Mouse (Mus musculus) heart, embryonic 11.5 days (tissue): ENCODE results near the gene Ccser2. TPM values are rescaled to one million over a fixed set of nuclear protein-coding genes. Genes with fewer than 3 reads are reported as not detected.

Experiments
- ATAC-seq: fragments of 200-750 bp; cut with Nextera tagmentation; replicated peaks from 2 replicates; pipeline ENCODE4 v1.8.0; 2017; ENCODE audit warnings: moderate library complexity; ENCODE audit not compliant: insufficient number of reproducible peaks, low FRiP score, low TSS enrichment
- H3K27ac ChIP-seq: fragments of 300-500 bp; sonication (generic); 2 replicates; pipeline ENCODE4 v1.5.1; 2014; ENCODE audit warnings: mild to moderate bottlenecking, low read depth, low read length
- H3K27me3 ChIP-seq: fragments of 300-500 bp; sonication (generic); 2 replicates; pipeline ENCODE4 v1.6.1; 2014; ENCODE audit warnings: mild to moderate bottlenecking, low read length, mixed read lengths; ENCODE audit not compliant: control insufficient read depth, insufficient read depth
- H3K36me3 ChIP-seq: fragments of 300-500 bp; sonication (generic); 2 replicates; pipeline ENCODE4 v1.6.1; 2014; ENCODE audit warnings: mild to moderate bottlenecking, low read length, moderate library complexity, mixed read lengths; ENCODE audit not compliant: control insufficient read depth, insufficient read depth
- H3K4me1 ChIP-seq: fragments of 300-500 bp; sonication (generic); 2 replicates; pipeline ENCODE4 v1.6.1; 2014; ENCODE audit warnings: low read length; ENCODE audit not compliant: control insufficient read depth, insufficient read depth
- H3K4me2 ChIP-seq: fragments of 300-500 bp; sonication (generic); 2 replicates; pipeline ENCODE4 v1.6.1; 2014; ENCODE audit warnings: mild to moderate bottlenecking, moderate library complexity
- H3K4me3 ChIP-seq: fragments of 300-500 bp; sonication (generic); 2 replicates; pipeline ENCODE4 v1.5.1; 2014; ENCODE audit warnings: low read depth, low read length
- H3K9ac ChIP-seq: fragments of 300-500 bp; sonication (generic); 2 replicates; pipeline ENCODE4 v1.6.1; 2014; ENCODE audit warnings: mild to moderate bottlenecking, low read depth, low read length, moderate library complexity
- H3K9me3 ChIP-seq: fragments of 300-500 bp; sonication (generic); replicated peaks from 2 replicates; pipeline ENCODE4 v1.6.1; 2016; ENCODE audit warnings: low read length; ENCODE audit not compliant: control insufficient read depth
- WGBS: fragments of 180-500 bp; shearing (Covaris S2); extraction: QIAGEN DNeasy Blood & Tissue Kit; methylation state at CpG from one replicate; pipeline ENCODE4 v1.1.7; 2014; ENCODE audit not compliant: insufficient replicate concordance; 5-methylcytosine and 5-hydroxymethylcytosine counted together
- polyA plus RNA-seq: library from polyadenylated mRNA; unstranded; fragments of >200 nt; fragmentation: Nextera tagmentation; extraction: Ambion mirVana; gene quantifications from 2 replicates; pipeline ENCODE4 v1.2.1, GENCODE M21; 2014

Gene Ccser2
- polyA plus RNA-seq, 1 experiment from 2014 or later = 39.0 TPM

- Histone ChIP-seq H3K4me1 (no peaks in the 10 kb centered on the region), H3K4me2 (no peak overlapping the region), H3K27ac (no peak overlapping the region), H3K27me3 (no peaks in the 10 kb centered on the region), H3K4me3 (no peak overlapping the region), H3K9me3 (no peaks in the 10 kb centered on the region), H3K9ac (no peak overlapping the region), H3K36me3 (peaks cover 2% of the 10 kb centered on the region; the same call in 1 of the 2 replicates)
- 90% methylated on average over 10 of the region's 11 CpGs for WGBS
- no peak for ATAC-seq
Measured at GRCm38 (mm10) chr14:36905809-36906522, 62.6 kb downstream of the Ccser2 start.

- Histone ChIP-seq H3K27me3 (no peaks in the 10 kb centered on the region), H3K4me3 (no peak overlapping the region), H3K9ac (no peak overlapping the region), H3K36me3 (peaks cover 5% of the 10 kb centered on the region; the same call in 1 of the 2 replicates), H3K27ac (no peak overlapping the region), H3K4me2 (no peak overlapping the region), H3K9me3 (no peaks in the 10 kb centered on the region), H3K4me1 (no peaks in the 10 kb centered on the region)
- ATAC-seq = no peak
- WGBS = 81% methylated on average over 1 of the region's 1 CpGs
Measured at GRCm38 (mm10) chr14:36904206-36904605, 64.4 kb downstream of the Ccser2 start.

GRCm38 (mm10) chr14:36900883-36901282 is 67.7 kb downstream of the Ccser2 start:
- H3K36me3 ChIP-seq = peaks cover 4% of the 10 kb centered on the region; the same call in 1 of the 2 replicates
- no peak overlapping the region for H3K4me2 ChIP-seq

GRCm38 (mm10) chr14:36894701-36895100 is 73.9 kb downstream of the Ccser2 start:
- Histone ChIP-seq H3K27ac (no peak overlapping the region), H3K36me3 (peaks cover 3% of the 10 kb centered on the region; the same call in 1 of the 2 replicates), H3K4me3 (no peak overlapping the region), H3K4me1 (no peaks in the 10 kb centered on the region), H3K9ac (no peak overlapping the region), H3K9me3 (no peaks in the 10 kb centered on the region), H3K4me2 (no peak overlapping the region), H3K27me3 (no peaks in the 10 kb centered on the region)
- 91% methylated on average over 3 of the region's 3 CpGs for WGBS
- ATAC-seq = no peak

More at GRCm38 (mm10) chr14:36900883-36901282, 67.7 kb downstream of the Ccser2 start:
- Histone ChIP-seq H3K9me3 (no peaks in the 10 kb centered on the region), H3K4me1 (no peaks in the 10 kb centered on the region), H3K27me3 (no peaks in the 10 kb centered on the region), H3K9ac (no peak overlapping the region), H3K27ac (no peak overlapping the region), H3K4me3 (no peak overlapping the region)
- ATAC-seq = no peak

- WGBS = 69% methylated on average over 2 of the region's 2 CpGs
Measured at GRCm38 (mm10) chr14:36892762-36893358, 75.7 kb downstream of the Ccser2 start.

GRCm38 (mm10) chr14:36890130-36890529 is 78.4 kb downstream of the Ccser2 start:
- H3K9ac ChIP-seq = no peak overlapping the region
- no peak overlapping the region for H3K27ac ChIP-seq
- H3K36me3 ChIP-seq = no peaks in the 10 kb centered on the region
- WGBS = 75% methylated on average over 7 of the region's 7 CpGs
- no peaks in the 10 kb centered on the region for H3K4me1 ChIP-seq
- H3K9me3 ChIP-seq = no peaks in the 10 kb centered on the region
- ATAC-seq = no peak
- H3K27me3 ChIP-seq = no peaks in the 10 kb centered on the region
- H3K4me2 ChIP-seq = no peak overlapping the region
- H3K4me3 ChIP-seq = no peak overlapping the region

More at GRCm38 (mm10) chr14:36892762-36893358, 75.7 kb downstream of the Ccser2 start:
- H3K27ac ChIP-seq = no peak overlapping the region
- H3K4me3 ChIP-seq = no peak overlapping the region
- ATAC-seq = no peak
- no peaks in the 10 kb centered on the region for H3K27me3 ChIP-seq
- no peak overlapping the region for H3K9ac ChIP-seq
- no peaks in the 10 kb centered on the region for H3K4me1 ChIP-seq
- no peaks in the 10 kb centered on the region for H3K9me3 ChIP-seq
- no peak overlapping the region for H3K4me2 ChIP-seq
- H3K36me3 ChIP-seq = peaks cover 3% of the 10 kb centered on the region; the same call in 1 of the 2 replicates

- ATAC-seq = no peak
- Histone ChIP-seq H3K4me2 (no peak overlapping the region), H3K9ac (no peak overlapping the region), H3K4me3 (no peak overlapping the region), H3K9me3 (no peaks in the 10 kb centered on the region), H3K27me3 (no peaks in the 10 kb centered on the region), H3K36me3 (peaks cover 4% of the 10 kb centered on the region; the same call in 1 of the 2 replicates), H3K27ac (no peak overlapping the region), H3K4me1 (no peaks in the 10 kb centered on the region)
- 89% methylated on average over 5 of the region's 5 CpGs for WGBS
Measured at GRCm38 (mm10) chr14:36885680-36886079, 82.9 kb downstream of the Ccser2 start.

- no peak for ATAC-seq
- Histone ChIP-seq H3K9me3 (no peaks in the 10 kb centered on the region), H3K27me3 (no peaks in the 10 kb centered on the region), H3K27ac (no peak overlapping the region), H3K4me1 (no peaks in the 10 kb centered on the region), H3K36me3 (peaks cover 4% of the 10 kb centered on the region; the same call in 1 of the 2 replicates), H3K4me3 (no peak overlapping the region), H3K9ac (no peak overlapping the region), H3K4me2 (no peak overlapping the region)
- WGBS = 85% methylated on average over 1 of the region's 1 CpGs
Measured at GRCm38 (mm10) chr14:36885117-36885516, 83.5 kb downstream of the Ccser2 start.
